Mouse (Mus musculus): Measurements from ENCODE around the gene Zfp119b. TPM values are rescaled to one million over a fixed set of nuclear protein-coding genes. Genes with fewer than 3 reads are reported as not detected.
A peak's percentile ranks its signal among the peaks of the same experiment; 100 is the strongest.
"Not testable (repeated sequence)": the region's sequence is repeated elsewhere in the genome, so short reads cannot be mapped to it uniquely, and the experiment has no call there.

The Zfp119b gene
- total RNA-seq, 2 experiments from 2014 or later: 4.1 to 4.9 TPM

- DNase-seq (ENCODE audit: low spot score in 2 of 2): no peak
Observed at GRCm38 (mm10) chr17:55957726-55958583, 8.7 kb upstream of the Zfp119b start.

GRCm38 (mm10) chr17:55957168-55957567 is 7.9 kb upstream of the Zfp119b start:
- DNase-seq (ENCODE audit: low spot score in 2 of 2): peak in 1 of 2 experiments; percentile 76

- DNase-seq (ENCODE audit: low spot score in 2 of 2): no peak
Observed at GRCm38 (mm10) chr17:55956591-55956990, 7.3 kb upstream of the Zfp119b start.

- peak; percentile 58 to 61 for DNase-seq (ENCODE audit: low spot score in 2 of 2)
Observed at GRCm38 (mm10) chr17:55956129-55956528, 6.8 kb upstream of the Zfp119b start.

GRCm38 (mm10) chr17:55954229-55954628 is 4.9 kb upstream of the Zfp119b start:
- DNase-seq (ENCODE audit: low spot score in 2 of 2): no peak

DNA sequence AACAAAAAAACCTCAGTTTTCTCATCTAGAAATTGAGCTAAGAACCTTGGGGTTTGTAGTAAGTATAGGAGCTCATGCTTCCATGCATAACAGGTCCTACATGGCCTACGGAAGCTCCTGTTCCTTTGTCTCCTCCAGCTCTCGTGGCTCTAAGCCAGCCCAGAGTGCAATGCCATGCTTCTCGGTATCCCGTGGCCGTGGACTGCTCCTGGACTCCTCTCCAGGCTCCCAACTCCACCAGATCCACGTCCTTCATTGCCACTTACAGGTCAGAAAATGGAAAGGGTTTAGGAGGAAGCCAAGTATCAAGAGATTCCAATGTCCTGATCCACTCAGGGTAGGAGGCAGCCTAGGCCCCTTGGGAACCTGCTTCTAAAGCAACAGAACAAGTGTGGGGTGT is 4.5 kb upstream of the Zfp119b start:
- no peak for DNase-seq (ENCODE audit: low spot score in 2 of 2)

- no peak for DNase-seq (ENCODE audit: low spot score in 2 of 2)
Observed at GRCm38 (mm10) chr17:55952447-55953027, 3.2 kb upstream of the Zfp119b start, which contains the start of gene Ebi3. Gene Ebi3 (plus strand): TSS chr17:55952640.

GRCm38 (mm10) chr17:55952041-55952440 is 2.7 kb upstream of the Zfp119b start:
- DNase-seq (ENCODE audit: low spot score in 2 of 2): no peak

DNA sequence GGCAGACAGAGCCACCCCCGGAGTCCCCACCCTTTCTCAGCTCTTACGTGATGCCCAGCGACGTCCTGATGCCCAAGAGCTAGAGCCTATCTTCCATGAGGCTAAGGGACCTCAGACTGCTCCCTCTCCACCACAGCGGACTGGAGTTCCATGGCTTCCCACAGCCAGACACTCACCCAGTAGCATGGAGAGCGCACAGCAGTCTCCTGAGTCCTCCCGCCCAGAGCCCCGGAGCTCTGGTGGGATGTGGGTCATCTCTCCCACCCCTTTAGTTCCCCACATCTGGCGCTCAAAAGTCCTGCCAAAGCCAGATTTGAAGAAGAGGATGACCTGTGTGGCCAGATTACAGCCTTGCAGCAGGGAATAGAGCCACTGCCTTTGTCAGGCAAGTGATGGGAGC is 1.3 kb upstream of the Zfp119b start:
- DNase-seq (ENCODE audit: low spot score in 2 of 2): no peak

GRCm38 (mm10) chr17:55948647-55949046 is 653 bp downstream of the Zfp119b start:
- no peak for DNase-seq (ENCODE audit: low spot score in 2 of 2)

- DNase-seq (ENCODE audit: low spot score in 2 of 2): no peak
Observed at GRCm38 (mm10) chr17:55945696-55946095, 3.6 kb downstream of the Zfp119b start.

DNA sequence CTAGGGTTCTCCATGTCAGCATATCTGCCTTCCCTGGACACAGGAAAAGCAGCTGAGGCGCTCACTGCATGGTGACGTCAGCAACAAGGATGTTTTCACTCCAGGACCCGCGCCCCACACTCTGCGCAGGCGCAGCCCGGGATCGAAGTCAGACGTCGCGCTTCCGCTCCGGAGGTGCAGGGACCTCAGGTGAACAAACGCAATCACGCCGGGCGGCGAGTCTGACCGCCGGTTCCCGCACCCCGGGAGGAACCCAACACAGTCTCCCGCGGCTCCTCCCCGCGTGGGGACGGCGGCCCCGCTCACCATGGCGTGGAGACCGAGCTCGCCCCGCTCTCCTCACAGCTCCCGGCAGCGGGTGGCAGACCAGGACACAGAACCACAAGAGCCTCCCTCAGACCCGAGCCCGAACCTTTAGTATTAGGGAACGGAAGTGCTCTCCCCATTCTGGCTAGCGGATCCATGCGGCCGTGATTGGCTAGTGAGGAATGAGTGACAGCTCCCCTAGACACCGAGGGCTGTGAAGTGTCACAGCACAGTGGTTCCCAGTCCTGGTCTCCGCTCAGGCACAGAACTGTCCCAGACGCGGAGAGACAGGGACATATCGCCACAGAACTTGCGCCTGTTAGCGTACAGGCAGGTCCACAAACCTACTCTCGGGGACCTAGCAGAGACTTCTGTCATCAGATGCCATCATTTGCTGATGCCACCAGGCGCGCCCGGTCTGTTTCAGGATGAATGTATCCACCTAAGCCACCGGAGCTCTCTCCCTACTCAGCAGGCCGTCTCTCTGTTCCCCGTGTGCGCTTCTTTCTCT is 4.2 kb downstream of the Zfp119b start:
- peak; percentile 90 to 97 for DNase-seq (ENCODE audit: low spot score in 2 of 2)

DNA sequence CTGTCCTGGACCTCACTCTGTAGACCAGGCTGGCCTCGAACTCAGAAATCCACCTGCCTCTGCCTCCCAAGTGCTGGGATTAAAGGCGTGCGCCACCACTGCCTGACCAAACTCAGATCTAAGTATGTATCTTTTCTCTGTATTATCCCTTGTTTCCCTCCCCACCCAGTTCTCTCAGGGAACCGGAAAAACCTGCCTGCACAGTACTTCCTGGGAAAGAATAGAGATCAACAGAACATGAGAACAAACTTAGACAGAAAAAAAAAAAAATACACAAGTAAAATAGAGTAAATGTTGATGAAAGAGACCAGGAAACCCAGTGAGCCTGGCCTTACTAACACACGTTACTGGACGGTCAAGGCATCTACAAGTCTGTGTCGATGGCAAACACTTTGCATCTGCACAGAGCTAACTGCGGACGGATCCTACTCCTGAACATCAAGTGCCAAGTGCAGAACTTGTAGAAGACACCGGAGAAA is 4.9 kb downstream of the Zfp119b start:
- DNase-seq (ENCODE audit: low spot score in 2 of 2): not testable (repeated sequence)

DNA sequence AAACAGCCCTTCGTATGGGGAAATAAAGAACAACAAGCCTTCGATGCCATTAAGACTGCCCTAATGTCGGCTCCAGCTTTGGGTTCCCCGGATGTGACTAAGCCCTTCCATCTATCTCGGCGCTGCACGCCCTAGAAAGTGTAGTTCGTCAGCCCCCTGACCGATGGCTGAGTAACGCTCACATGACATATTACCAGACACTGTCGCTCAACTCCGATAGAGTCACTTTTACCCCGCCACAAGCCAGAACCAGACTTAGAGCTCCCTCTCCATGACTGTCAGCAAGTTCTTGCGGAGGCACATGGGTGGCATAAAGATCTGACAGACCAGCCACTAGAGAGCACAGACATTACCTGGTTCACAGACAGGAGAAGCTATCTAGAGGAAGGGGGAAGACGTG is 16.1 kb downstream of the Zfp119b start:
- DNase-seq (ENCODE audit: low spot score in 2 of 2): no peak

DNA sequence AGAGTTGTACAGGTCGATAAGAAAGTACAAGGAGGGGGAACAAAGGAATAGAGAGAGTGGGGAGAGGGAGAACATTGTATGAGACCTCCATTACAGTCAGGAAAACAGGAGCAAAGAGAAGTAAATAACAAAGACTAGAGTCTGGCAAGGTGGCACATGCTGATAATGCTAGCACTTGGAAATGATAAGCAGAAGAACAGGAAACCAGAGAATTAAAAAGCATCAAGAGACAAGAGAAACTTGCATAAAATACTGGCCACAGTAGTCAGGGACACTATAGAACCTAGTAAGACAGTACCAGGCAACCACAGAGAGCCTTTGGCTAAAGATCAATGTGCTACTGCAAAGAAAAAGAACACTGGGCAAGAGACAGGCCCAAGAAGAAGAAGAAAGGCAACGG is 16.7 kb downstream of the Zfp119b start:
- DNase-seq (ENCODE audit: low spot score in 2 of 2): no peak

DNA sequence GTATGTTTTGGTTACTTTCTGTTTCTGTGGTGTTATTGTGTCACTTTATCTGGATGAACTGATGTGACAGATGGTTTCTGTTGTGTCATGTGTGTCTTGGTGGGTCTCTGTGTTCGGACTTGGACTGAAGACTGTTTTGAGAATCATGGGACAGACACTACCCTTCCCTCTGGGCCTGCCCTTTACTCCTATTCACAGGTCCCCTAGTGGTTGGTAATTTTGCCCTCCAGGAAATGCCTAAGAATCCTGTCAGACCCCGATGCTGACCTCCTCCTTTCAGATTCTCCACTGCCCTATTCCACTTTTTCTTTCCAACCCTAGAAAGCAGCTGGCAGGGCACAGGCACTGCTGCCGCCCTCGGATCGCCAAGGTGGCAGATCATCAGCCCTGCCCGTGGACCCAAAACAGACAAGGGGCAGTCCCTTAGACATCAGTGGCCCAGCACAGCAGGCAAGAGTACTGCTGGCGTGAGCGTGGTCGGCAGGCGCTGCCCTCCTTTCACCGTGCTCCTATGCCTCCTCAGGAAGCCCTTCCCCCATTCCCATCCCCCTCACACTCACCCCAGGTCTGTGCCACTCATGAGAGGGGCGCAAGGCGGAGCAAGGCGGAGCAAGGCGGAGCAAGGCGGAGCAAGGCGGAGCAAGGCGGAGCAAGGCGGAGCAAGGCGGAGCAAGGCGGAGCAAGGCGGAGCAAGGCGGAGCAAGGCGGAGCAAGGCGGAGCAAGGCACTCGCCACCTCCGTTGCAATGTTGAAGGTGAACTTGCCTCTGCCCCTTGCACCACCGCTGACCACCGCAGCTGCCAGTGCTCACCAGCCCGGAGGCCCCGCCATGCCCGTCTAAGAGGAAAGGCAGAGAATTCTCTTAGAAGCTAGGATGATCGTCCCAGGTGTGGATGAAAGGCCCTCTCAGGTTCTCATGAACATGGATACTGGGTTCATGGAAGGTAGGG is 17.5 kb downstream of the Zfp119b start:
- DNase-seq (ENCODE audit: low spot score in 2 of 2): peak in 1 of 2 experiments; percentile 48

GRCm38 (mm10) chr17:55906669-55907068 is 42.6 kb downstream of the Zfp119b start:
- no peak for DNase-seq (ENCODE audit: low spot score in 2 of 2)

- no peak for DNase-seq (ENCODE audit: low spot score in 2 of 2)
Observed at GRCm38 (mm10) chr17:55904131-55904530, 45.2 kb downstream of the Zfp119b start.

GRCm38 (mm10) chr17:55903687-55904086 is 45.6 kb downstream of the Zfp119b start:
- no peak for DNase-seq (ENCODE audit: low spot score in 2 of 2)

GRCm38 (mm10) chr17:55903087-55903486 is 46.2 kb downstream of the Zfp119b start:
- no peak for DNase-seq (ENCODE audit: low spot score in 2 of 2)

All from layer of hippocampus, postnatal 14 days (tissue).